Mouse (Mus musculus): ENCODE measurements around the gene Hist1h4d. TPM values are rescaled to one million over a fixed set of nuclear protein-coding genes. Genes with fewer than 3 reads are reported as not detected.
"Not testable (repeated sequence)": the region's sequence is repeated elsewhere in the genome, so short reads cannot be mapped to it uniquely, and the experiment has no call there.

Gene Hist1h4d
- polyA plus RNA-seq, 1 experiment from 2014 or later: 103 TPM

GRCm38 (mm10) chr13:23583387-23584068, 2.1 kb downstream of the Hist1h4d start:
- Histone ChIP-seq H3K4me3 (peak overlapping the region; percentile 63; the same call in 1 of the 2 replicates), H3K27ac (replicated peaks) (peak overlapping the region; percentile 94), H3K27me3 (ENCODE audit: low read depth, poor library complexity, severe bottlenecking) (no peaks in the 10 kb centered on the region), H3K9me3 (replicated peaks) (no peaks in the 10 kb centered on the region), H3K4me1 (peaks cover 51% of the 10 kb centered on the region), H3K36me3 (no peaks in the 10 kb centered on the region)
- peak; percentile 19 for DNase-seq (ENCODE audit: low spot score)

DNA sequence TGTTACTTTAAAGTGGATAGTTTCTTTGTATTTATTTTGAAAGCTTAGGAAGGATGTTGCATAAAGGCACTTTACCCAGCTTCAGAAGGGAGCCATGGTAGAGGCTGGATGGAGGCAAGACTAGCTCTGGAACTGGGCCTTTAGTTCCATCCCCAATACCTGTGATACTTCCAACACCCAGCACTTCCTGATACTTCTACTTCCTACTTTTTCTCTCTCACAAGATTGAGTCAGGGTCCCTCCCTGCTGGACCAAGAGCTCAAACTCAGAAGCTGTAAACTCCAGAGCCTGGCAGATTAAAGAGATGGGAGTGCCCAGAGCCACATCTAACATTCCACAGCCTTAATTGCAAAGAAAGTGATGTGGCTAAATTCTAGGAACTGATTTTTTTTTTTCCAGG, 2.9 kb downstream of the Hist1h4d start:
- H3K9me3 ChIP-seq (replicated peaks): no peaks in the 10 kb centered on the region
- DNase-seq (ENCODE audit: low spot score): peak; percentile 31
- no peaks in the 10 kb centered on the region for H3K27me3 ChIP-seq (ENCODE audit: low read depth, poor library complexity, severe bottlenecking)
- H3K27ac ChIP-seq (replicated peaks): peak overlapping the region; percentile 94
- peak overlapping the region; percentile 49 for H3K4me3 ChIP-seq
- H3K36me3 ChIP-seq: no peaks in the 10 kb centered on the region
- peaks cover 51% of the 10 kb centered on the region for H3K4me1 ChIP-seq

- no peaks in the 10 kb centered on the region for H3K9me3 ChIP-seq (replicated peaks)
- H3K4me1 ChIP-seq: peaks cover 51% of the 10 kb centered on the region
- no peaks in the 10 kb centered on the region for H3K36me3 ChIP-seq
- peak overlapping the region; percentile 49 for H3K4me3 ChIP-seq
- under 1% methylated on average over 21 of the region's 21 CpGs for WGBS
- H3K27me3 ChIP-seq (ENCODE audit: low read depth, poor library complexity, severe bottlenecking): no peaks in the 10 kb centered on the region
- DNase-seq (ENCODE audit: low spot score): peak; percentile 77
- peak overlapping the region; percentile 94 for H3K27ac ChIP-seq (replicated peaks)
These were observed 3.6 kb downstream of the Hist1h4d start for GRCm38 (mm10) chr13:23585029-23585441.

- peaks cover 51% of the 10 kb centered on the region for H3K4me1 ChIP-seq
- H3K27me3 ChIP-seq (ENCODE audit: low read depth, poor library complexity, severe bottlenecking); H3K9me3 ChIP-seq (replicated peaks); H3K36me3 ChIP-seq: not testable (repeated sequence)
- DNase-seq (ENCODE audit: low spot score): peak; percentile 71
- 0% methylated on average over 34 of the region's 36 CpGs for WGBS
- peak overlapping the region; percentile 49 for H3K4me3 ChIP-seq
- peak overlapping the region; percentile 94 for H3K27ac ChIP-seq (replicated peaks)
These were observed 4.2 kb downstream of the Hist1h4d start for GRCm38 (mm10) chr13:23585442-23586098.

DNA sequence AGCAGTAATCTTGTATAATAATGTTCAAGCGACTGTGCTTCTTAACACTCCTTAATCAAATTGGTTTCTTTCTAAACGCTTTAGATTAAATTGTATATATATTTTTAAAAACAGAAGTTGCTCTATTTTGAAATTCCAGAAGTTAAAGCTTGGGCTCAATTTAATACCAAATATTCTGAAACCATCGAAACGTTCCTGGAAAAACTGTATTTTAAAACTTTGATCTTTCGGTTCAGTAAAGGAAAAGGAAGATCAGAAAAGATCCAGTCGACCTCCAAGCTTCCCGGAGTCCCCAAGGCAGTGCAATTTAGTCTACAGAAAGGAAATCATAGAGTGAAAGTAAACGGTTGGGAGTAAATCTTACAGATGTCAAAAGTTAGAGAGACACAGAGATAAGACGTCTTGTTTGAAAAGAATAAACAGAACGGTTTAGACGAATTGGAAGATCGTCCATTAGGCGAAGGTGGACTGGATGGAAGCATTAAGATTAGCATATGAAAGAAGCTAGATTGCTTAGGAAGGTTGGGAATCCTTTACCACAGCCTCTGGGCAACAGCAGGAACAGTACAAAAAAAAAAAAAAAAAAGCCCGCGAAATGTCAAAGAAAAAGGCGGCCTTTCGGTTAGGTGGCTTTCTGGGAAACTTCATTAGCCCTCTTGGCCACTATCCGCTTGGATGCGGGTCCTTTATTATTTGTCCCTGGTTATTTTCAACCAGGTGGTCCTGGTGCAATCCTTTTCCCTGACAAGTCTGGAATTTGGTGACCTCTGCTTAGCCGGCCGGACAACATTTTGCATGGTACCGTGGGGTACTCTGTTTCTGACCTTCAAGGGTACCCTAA, 4.9 kb downstream of the Hist1h4d start:
- peaks cover 44% of the 10 kb centered on the region for H3K4me1 ChIP-seq
- DNase-seq (ENCODE audit: low spot score): peak; percentile 41
- 2% methylated on average over 22 of the region's 22 CpGs for WGBS
- no peaks in the 10 kb centered on the region for H3K27me3 ChIP-seq (ENCODE audit: low read depth, poor library complexity, severe bottlenecking)
- H3K27ac ChIP-seq (replicated peaks): peak overlapping the region; percentile 94
- H3K4me3 ChIP-seq: peak overlapping the region; percentile 49
- no peaks in the 10 kb centered on the region for H3K9me3 ChIP-seq (replicated peaks)
- no peaks in the 10 kb centered on the region for H3K36me3 ChIP-seq

- H3K9me3 ChIP-seq (replicated peaks): no peaks in the 10 kb centered on the region; the same call in 1 of the 2 replicates
- DNase-seq (ENCODE audit: low spot score): no peak
- no peaks in the 10 kb centered on the region for H3K36me3 ChIP-seq
- H3K4me3 ChIP-seq: peak overlapping the region; percentile 49
- WGBS: 5% methylated on average over 1 of the region's 1 CpGs
- peaks cover 42% of the 10 kb centered on the region for H3K4me1 ChIP-seq
- no peaks in the 10 kb centered on the region for H3K27me3 ChIP-seq (ENCODE audit: low read depth, poor library complexity, severe bottlenecking)
- peak overlapping the region; percentile 94 for H3K27ac ChIP-seq (replicated peaks)
These were observed 5.5 kb downstream of the Hist1h4d start for GRCm38 (mm10) chr13:23586940-23587225.

GRCm38 (mm10) chr13:23591206-23591605, 9.8 kb downstream of the Hist1h4d start:
- Histone ChIP-seq H3K27ac (replicated peaks) (no peak overlapping the region), H3K4me1 (peaks cover 9% of the 10 kb centered on the region), H3K27me3 (ENCODE audit: low read depth, poor library complexity, severe bottlenecking) (no peaks in the 10 kb centered on the region), H3K4me3 (no peak overlapping the region), H3K36me3 (no peaks in the 10 kb centered on the region), H3K9me3 (replicated peaks) (no peaks in the 10 kb centered on the region; the same call in 1 of the 2 replicates)
- no peak for DNase-seq (ENCODE audit: low spot score)
- 97% methylated on average over 7 of the region's 7 CpGs for WGBS

DNA sequence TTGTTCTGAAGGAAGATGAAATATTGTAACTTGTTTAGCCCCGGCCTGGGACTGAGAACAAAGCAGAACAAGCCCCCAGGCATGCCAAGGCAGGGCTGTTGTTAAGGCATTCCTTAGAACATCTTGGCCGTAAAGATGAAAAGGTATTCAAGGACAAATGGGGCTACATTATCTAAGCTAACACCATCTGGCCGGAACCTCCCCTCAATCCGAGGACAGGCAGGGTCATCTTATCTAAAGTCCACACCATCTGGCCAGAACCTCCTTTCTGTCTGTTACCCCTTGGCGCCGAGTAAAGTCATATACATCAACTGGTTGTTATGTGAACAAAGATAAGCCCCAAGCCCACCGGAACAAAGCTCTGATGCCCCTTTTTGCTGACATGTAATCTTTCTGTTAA, 10.5 kb downstream of the Hist1h4d start:
- 92% methylated on average over 7 of the region's 7 CpGs for WGBS
- H3K9me3 ChIP-seq (replicated peaks); DNase-seq (ENCODE audit: low spot score); H3K4me3 ChIP-seq; H3K4me1 ChIP-seq; H3K36me3 ChIP-seq; H3K27ac ChIP-seq (replicated peaks); H3K27me3 ChIP-seq (ENCODE audit: low read depth, poor library complexity, severe bottlenecking): not testable (repeated sequence)

DNA sequence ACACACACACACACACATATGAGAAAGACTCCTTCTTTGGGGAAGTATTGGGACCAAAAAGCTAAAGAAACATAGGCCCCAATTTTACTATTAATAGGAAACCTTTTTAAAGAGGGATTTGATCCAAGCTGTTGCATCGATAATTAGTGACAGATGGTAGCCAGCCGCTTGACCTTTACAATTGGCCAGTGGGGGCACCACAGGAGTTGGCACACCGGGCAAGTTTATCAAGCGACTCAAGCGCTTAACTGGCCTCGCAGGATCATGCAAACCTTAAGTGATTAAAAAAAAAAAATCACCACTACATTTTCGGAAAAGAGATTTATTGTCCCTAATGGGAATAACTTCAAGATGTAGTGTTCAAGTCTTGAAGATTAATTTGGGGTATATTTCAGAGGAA, 11.2 kb downstream of the Hist1h4d start:
- H3K36me3 ChIP-seq: no peaks in the 10 kb centered on the region
- DNase-seq (ENCODE audit: low spot score): no peak
- no peaks in the 10 kb centered on the region for H3K27me3 ChIP-seq (ENCODE audit: low read depth, poor library complexity, severe bottlenecking)
- no peak overlapping the region for H3K4me3 ChIP-seq
- no peaks in the 10 kb centered on the region for H3K4me1 ChIP-seq
- H3K9me3 ChIP-seq (replicated peaks): no peaks in the 10 kb centered on the region; the same call in 1 of the 2 replicates
- 90% methylated on average over 7 of the region's 7 CpGs for WGBS
- H3K27ac ChIP-seq (replicated peaks): no peak overlapping the region

DNA sequence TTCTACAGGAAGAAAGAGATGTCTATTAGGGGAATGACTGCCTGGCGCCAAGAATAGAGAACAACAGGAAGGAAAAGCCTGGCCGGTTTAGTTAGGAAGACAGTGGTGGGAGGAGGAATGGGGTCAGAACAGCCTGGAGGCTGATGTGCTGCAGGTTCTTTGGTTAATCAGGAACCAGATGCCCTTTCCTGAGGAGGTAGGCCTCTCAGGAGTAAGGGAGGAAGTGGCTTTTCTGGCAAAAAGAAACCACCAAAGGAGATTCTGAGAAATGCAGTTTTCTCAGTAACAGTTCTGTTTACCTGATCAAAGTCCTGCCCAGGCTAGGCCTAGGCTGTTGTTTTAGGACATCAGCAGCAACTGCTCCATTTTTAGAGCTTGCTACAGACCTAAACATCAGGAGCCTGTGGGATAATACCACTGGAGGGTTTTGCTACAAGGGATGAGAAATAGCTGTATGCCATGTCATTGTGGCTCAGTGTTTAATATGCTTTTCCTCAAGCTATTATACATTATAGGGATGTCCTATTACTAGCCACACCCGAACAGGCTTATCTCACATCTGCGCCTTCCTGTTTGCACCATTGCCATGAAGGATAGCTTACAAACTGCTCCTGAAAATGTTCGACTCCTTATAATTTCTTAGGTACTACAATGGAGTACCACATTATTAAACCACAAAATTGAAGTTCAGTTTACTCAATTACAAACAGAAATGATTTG, 11.8 kb downstream of the Hist1h4d start:
- no peaks in the 10 kb centered on the region for H3K4me1 ChIP-seq
- H3K27me3 ChIP-seq (ENCODE audit: low read depth, poor library complexity, severe bottlenecking): no peaks in the 10 kb centered on the region
- H3K9me3 ChIP-seq (replicated peaks): no peaks in the 10 kb centered on the region; the same call in 1 of the 2 replicates
- WGBS: 84% methylated on average over 5 of the region's 5 CpGs
- DNase-seq (ENCODE audit: low spot score): no peak
- H3K4me3 ChIP-seq: no peak overlapping the region
- H3K36me3 ChIP-seq: no peaks in the 10 kb centered on the region
- no peak overlapping the region for H3K27ac ChIP-seq (replicated peaks)

- no peak for DNase-seq (ENCODE audit: low spot score)
- no peaks in the 10 kb centered on the region for H3K4me1 ChIP-seq
- no peak overlapping the region for H3K27ac ChIP-seq (replicated peaks)
- WGBS: 78% methylated on average over 2 of the region's 2 CpGs
- no peaks in the 10 kb centered on the region; the same call in 1 of the 2 replicates for H3K9me3 ChIP-seq (replicated peaks)
- no peak overlapping the region for H3K4me3 ChIP-seq
- H3K36me3 ChIP-seq: no peaks in the 10 kb centered on the region
- H3K27me3 ChIP-seq (ENCODE audit: low read depth, poor library complexity, severe bottlenecking): no peaks in the 10 kb centered on the region
These were observed 13.8 kb downstream of the Hist1h4d start for GRCm38 (mm10) chr13:23595185-23595584.

GRCm38 (mm10) chr13:23595622-23596372, 14.4 kb downstream of the Hist1h4d start:
- H3K9me3 ChIP-seq (replicated peaks): no peaks in the 10 kb centered on the region; the same call in 1 of the 2 replicates
- no peak for DNase-seq (ENCODE audit: low spot score)
- H3K27me3 ChIP-seq (ENCODE audit: low read depth, poor library complexity, severe bottlenecking): no peaks in the 10 kb centered on the region
- H3K27ac ChIP-seq (replicated peaks): no peak overlapping the region
- H3K4me3 ChIP-seq: no peak overlapping the region
- 89% methylated on average over 7 of the region's 7 CpGs for WGBS
- no peaks in the 10 kb centered on the region for H3K4me1 ChIP-seq
- H3K36me3 ChIP-seq: no peaks in the 10 kb centered on the region

Measured in midbrain, embryonic 10.5 days (tissue).